Mouse (Mus musculus) frontal cortex, adult (tissue): ENCODE results near the gene Cpne6.
A peak's percentile ranks its signal among the peaks of the same experiment; 100 is the strongest.

Experiments used
- ATAC-seq: cut with Nextera tagmentation; 2 replicates; pipeline ENCODE4 v1.9.2; 2017; ENCODE audit warnings: mild to moderate bottlenecking, moderate library complexity, mixed read lengths; ENCODE audit not compliant: low TSS enrichment

The Cpne6 gene

GRCm38 (mm10) chr14:55554635-55555034 is 44.4 kb downstream of the Cpne6 start:
- no peak for ATAC-seq

GRCm38 (mm10) chr14:55555788-55556187 is 45.5 kb downstream of the Cpne6 start:
- no peak for ATAC-seq

GRCm38 (mm10) chr14:55557003-55557402 is 46.8 kb downstream of the Cpne6 start:
- ATAC-seq, result no peak

- no peak for ATAC-seq
Observed at GRCm38 (mm10) chr14:55557587-55557986, 47.3 kb downstream of the Cpne6 start.

GRCm38 (mm10) chr14:55558740-55559448 is 48.6 kb downstream of the Cpne6 start:
- ATAC-seq, result no peak

- ATAC-seq, result peak; percentile 77
Observed at GRCm38 (mm10) chr14:55559799-55560201, 49.6 kb downstream of the Cpne6 start, which contains the start of gene Dcaf11. Gene Dcaf11, plus strand, starts transcription at chr14:55560006.

GRCm38 (mm10) chr14:55560202-55561073 is 50.2 kb downstream of the Cpne6 start, which contains the start of gene A730061H03Rik:
Gene A730061H03Rik, minus strand, starts transcription at chr14:55560406.
- ATAC-seq, result peak; percentile 88

- ATAC-seq, result no peak
Observed at GRCm38 (mm10) chr14:55561860-55562259, 51.6 kb downstream of the Cpne6 start.

- no peak for ATAC-seq
Observed at GRCm38 (mm10) chr14:55563249-55563648, 53.0 kb downstream of the Cpne6 start.

- ATAC-seq, result no peak
Observed at GRCm38 (mm10) chr14:55565748-55566147, 55.5 kb downstream of the Cpne6 start.
